Mouse (Mus musculus): ENCODE measurements around the gene Gm9913.

Gm9913 gene

DNA sequence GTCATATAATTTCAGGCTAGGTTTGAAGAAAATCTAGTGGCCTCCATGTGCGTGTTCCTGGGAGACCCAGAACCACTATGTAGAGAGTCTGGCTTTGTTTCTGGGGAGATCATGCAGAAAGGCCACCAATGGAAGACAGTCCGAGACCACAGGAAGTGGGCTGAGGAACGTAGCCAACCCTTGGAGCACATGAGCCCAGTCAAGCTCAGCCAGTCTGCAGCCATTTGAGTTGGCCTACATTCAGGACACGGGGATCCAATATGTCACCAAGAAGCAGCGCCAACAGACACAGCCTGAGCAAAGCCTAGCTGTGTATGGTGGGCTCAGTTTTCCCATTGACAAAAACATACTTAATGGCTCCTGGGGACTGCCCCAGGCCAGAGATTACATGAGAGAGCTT is 8.2 kb upstream of the Gm9913 start:
- DNase-seq: peak; percentile 5

DNA sequence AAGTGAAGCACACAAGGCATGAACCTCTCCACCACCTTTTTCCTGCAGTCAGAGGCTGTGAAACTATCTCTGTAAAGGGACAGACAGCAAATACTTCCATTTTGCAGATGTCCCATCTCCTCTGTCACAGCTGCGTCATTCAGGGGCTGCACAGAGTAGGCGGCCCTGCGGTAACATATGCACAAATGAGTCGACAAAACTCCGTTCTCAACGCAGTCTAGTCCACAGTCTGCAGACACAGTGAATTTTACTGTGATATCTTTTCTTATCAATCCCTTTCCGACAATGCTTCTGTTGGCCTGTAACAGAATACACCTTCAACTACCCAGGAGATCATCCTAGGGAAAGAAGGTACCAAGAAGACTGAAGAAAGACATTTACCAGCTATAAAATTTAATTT is 6.7 kb upstream of the Gm9913 start:
- no peak for DNase-seq

DNA sequence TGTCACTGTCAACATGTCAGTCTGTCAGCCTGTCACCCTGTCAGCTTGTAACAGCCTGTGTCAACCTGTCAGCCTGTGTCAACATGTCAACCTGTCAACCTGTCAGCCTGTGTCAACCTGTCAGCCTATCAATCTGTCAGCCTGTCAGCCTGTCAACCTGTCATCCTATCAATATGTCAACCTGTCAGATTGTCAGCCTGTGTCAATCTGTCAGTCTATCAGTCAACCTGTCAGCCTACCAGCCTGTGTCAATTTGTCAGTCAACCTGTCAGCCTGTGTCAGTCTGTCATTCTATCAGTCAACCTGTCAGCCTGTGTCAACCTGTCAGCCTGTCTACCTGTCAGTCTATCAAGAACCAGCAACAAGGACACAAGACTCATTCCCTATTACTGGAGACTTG is 3.4 kb upstream of the Gm9913 start:
- no peak for DNase-seq

DNA sequence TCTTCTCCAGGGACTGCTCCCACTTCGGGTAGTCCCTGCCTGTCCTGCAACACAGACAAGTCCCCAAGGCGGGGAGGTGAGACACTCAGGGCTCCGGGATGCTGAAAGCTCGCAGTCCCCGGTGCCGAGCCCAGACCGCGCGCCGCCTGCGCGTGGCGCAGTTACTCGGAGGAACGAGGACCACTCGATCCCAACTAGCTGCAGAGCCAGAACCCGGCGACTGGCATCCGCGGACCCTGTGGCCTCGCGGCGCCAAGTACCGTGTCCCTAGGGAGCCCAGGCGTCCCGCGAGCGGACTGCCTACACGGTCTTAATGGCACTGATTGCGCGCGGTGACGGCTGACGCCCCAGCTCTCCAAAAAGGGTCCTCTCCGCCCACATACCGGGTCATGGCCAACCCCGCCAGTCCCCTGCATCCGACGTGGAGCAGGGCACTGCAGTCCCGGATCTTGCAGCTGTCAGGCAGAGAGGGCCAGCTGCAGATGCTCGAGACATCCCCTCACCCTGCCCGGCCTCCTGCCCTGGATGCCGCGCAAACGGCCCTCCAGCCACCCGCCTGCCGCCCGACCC is 942 bp downstream of the Gm9913 start:
- no peak for DNase-seq

DNA sequence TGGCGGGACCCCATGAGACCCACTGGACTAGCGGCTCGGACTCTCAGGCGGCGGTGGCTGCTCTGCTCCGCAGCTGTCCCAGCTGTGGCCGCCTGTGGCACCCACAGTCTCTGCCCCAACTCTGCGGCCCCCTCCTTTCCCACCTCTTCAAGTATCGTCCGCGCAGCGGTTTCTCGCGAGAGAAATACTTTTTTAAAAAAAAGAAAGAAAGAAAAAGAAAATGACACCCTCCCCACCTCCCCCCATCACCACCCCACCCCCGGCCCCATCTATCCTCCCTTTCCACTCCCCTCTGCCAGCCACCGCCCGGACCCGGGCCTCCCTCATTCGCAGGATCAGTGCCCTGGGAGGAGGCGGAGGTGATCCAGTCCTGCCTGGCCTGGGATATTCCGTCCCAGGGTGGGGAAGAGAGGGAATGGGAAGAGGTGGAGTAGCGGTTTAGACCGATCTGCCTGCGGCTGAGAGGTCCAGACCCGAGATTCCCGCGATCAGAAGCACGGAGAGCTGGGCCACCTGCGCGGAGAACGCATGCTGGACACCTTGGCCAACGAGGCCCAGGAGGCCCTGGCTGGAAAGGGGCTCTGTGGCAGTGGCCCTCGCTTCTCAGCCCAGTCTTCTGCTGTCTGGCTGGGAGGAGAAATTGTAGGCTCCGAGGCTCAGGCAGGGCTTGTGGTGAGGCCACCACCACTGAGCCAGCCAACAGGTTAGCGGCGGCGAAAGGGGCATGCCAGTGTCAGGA is 1.6 kb downstream of the Gm9913 start:
- no peak for DNase-seq

DNA sequence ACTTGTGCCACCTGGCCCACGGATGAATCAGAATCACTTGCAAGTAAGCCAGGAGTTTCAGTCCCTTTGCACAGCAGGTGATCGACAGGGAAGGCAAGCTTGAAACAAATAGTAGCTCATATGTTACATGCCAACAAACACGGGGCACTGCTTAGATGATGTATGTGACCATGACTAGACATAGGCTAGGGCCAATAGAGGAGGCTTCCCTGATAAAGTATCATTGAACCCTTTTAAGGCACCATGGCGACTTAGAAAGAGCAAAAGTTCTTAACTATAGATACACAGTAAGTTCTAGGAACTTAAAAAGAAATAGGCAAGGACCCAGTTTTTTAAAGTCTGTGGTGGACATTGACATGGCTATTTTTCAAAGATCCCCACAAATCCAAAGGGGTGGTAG is 3.0 kb downstream of the Gm9913 start, which contains the start of gene Fbn1:
Gene Fbn1, minus strand, starts transcription at position 101 of the 400 bp plus-strand sequence.
- no peak for DNase-seq

DNA sequence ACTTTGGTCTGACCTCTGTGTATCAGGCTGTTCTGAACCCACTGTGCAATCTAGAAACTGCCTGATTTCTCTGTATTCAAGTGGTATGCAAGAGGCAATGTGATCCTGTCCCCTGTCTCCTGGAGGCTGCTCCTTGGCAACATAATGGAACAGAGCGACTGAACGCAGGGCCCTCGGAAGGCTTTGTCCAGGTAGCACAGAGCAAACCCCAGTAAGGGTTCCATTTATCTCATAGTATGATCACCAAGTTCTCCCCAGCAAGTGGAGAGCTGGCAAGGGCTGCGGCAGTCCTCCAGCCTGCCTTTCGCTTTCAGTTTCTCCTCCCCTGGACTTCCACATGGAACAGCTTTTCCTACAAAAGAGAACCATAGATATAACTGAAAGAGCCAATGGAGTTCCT is 3.5 kb downstream of the Gm9913 start:
- no peak for DNase-seq

DNA sequence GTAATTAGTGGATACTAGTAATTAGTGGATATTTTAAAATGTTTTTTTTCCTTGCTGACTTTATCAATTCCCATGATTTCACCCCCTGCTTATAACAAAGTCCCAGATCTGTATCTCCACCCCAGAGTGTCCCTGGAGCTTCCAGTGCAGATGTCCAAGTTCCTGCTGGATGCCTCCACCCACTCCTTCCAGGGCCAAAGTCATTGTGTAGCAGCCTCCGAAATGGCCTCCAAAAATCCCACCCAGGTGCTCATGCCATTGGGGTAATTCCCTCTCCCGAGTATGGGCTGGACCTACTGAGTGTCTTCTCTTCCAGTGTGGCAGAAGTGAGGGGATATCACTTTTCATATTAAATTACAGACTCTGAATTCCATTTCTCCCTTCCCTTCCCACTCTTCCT is 5.9 kb downstream of the Gm9913 start:
- DNase-seq: no peak

DNA sequence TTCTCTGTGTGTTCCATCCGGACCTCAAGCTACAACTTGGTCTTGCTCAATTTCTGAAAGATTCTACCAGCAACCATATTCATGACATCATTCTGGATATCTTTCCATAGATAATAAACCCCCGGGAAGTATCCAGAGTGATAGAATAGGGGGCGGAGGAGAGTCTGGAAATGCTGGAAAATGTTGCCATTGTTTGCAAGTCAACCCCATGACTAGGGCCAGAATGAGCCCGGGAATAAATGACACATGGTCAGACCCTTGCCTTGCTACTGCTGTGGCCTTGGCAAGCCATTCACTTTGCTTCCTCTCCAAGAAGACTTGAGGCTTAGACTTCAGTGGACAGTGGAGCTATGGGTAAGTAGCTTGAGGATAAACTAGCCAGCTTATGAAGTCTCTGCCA is 7.0 kb downstream of the Gm9913 start:
- DNase-seq: no peak

DNA sequence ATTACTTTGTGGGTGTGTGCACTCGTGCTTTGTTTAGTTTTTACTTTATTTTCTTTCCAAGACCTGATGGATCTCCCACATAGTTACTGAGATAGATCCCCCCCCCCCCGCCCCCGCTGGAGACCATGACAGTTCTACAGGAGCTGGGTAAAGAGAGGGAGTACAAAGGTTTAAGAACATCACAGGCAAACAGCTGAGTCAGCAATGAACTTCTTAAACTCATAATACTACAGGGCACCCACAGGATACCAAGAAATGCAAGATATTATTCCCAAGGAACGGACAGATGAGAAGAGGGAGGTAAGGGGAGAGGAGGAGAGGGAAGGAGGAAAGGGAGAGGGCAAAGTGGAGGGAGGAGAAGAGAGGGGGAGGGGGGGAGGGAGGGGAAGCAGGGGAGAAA is 7.7 kb downstream of the Gm9913 start:
- DNase-seq: no peak

DNA sequence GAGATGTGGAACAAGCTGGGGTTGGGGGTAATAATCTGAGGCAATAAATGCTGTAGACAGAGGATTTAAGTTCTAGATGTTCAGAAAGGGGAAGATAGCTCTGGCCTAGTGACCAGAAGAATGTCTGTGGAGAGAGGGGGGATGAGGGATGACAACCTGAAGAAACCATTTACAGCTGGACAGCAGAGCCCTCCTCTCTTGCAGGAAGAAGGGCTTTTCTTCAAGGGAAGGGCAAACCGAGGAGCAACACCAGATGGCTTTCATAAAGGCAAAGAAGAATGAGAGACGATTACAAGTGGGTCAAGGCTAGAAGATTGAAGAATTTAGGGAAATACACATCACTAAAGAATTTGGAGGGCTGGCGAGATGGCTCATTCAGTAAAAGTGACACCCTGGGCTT is 9.5 kb downstream of the Gm9913 start:
- DNase-seq: no peak

DNA sequence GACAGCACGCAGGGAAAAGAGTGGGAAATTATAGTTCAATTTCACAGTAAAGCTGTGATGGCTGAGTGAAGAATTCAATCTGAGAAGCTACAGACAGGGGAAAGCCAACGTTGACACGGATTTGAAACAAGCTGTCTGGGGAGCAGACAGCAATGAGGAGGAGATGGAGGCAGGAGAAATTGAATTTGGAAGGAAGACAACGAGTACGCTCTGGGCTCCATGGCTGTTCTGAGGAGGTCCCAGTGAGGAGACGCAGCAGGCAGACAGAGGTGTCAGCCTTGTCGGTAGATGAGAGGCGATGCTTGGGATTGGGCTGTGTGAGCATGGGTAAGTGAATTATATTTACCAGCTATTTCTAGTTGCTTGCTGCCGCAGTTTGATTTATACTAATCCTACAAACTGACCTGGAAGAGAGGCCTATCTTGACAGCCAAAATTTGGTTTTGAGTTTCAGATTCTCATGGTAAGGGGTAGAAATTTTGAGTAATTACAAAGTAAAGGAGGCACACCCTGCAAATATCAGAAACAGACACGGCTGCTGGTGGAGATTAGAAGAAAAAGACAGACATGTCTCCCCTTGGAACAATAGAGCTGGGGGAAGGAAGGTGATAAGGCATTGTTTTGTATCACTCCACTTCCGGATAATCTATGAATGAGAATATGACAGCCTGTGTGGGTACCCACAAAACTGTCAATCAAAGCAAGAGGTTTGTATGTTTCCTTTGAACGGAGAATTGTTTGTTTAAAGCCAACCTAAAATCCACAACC is 10.6 kb downstream of the Gm9913 start:
- no peak for DNase-seq

DNA sequence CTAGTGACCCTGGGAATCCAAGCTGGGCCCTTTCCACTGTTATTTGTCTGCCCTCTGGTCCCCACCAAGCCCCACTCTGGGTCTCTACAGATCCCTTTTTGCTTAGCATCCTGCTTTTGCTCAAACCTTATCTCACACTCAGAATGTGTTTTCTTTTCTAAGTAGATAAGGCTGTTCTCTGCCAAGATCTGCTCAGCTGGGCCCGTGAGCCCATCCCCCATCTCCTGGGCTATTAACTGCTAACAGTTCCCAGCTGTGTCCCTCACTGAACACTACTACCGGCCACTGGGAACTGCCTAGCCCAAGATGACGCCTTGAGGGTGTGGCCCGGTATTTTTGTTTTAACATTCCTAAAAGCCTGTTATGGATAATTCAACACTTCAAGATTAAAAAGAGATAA is 11.7 kb downstream of the Gm9913 start:
- DNase-seq: no peak

DNA sequence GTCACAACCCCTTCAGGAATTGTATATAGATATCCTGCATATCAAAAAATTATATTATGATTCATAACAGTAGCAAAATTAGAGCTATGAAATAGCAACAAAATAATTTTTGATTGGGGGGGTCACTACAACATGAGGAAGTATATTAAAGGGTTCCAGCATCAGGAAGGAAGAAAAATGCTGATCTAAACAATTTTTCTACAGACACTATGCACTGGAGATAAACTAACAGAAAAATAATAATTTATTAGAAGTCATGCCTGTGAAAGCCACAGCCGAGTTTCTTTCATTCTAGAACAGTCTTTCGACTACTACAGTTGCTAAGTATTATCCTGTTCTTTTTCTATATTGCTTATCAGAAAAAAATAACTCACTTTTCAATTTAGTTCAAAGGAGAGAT is 20.6 kb downstream of the Gm9913 start:
- no peak for DNase-seq

DNA sequence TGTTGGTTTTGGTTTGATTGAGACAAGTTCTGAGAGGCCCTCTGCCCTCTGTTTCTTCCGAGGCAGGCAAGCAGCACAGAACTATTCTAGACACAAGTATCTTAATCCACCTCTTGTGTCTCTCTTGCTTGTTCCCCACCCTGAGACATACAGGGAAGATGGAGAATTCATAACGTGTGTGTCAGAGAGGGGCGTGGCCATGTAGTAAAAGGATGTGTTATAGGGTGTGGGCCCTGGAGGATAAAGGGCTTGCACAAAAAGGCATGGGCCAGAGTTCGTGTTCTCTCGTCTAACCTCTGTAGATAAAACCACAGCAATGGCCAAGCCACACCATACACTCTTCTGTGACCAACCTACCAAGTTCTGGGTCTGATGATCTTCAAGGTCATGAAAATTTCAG is 21.7 kb downstream of the Gm9913 start:
- DNase-seq: no peak

DNA sequence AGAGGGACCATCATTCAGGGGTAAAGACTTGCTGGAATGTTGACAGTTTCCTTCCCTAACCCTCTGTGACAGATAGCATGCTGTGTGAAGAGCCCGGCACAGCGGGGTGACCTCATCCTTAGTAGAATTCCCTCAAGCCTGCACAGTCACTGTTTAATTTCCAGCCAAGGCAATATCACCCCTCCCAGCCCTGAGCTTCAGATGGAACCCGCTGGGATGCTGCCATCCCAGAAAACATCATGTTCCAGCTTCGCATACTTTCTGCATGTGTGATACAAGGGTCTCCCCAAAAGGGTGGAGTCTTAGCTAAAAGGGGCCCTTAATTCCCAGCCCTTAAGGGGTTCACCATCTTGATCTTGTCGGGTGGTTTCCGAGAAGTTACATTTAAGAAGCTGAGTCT is 25.8 kb downstream of the Gm9913 start:
- DNase-seq: no peak

DNA sequence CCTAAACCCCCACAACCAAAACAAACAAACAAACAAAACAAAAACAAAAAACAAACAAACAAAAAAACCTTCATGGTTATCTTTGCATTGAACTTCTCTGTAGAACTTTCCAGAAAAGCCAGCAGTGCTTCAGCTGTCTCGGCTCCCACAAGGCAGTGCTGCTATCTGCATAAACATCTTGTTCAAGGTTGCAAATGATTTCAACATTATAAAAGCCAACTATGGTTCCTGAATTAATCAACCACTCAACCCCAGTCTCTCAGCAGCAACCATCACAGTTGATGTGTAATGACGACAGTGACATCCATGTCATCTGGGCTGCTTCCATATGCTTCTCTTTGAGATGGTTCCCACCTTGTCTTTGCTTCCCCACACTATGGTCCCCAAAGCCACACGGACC is 34.8 kb downstream of the Gm9913 start:
- DNase-seq: no peak

DNA sequence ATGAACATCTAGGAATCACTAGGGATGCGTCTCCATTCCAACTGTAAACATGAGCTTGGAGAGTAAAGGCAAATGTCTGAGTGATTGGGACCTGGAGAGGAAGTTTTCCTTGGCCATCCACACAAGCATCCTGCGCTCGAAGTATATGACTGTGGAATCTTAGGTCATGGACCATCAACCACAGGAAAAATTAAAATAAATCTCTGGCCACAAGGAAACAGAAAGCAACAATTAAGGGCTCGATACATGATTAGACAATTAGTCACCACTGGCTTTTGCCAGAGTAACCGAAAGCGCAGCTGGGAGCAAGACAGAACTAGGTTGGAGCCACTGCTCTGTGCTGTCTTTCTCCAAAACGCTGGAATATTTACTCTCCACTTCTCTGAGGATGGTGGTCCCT is 35.7 kb downstream of the Gm9913 start:
- DNase-seq: no peak

DNA sequence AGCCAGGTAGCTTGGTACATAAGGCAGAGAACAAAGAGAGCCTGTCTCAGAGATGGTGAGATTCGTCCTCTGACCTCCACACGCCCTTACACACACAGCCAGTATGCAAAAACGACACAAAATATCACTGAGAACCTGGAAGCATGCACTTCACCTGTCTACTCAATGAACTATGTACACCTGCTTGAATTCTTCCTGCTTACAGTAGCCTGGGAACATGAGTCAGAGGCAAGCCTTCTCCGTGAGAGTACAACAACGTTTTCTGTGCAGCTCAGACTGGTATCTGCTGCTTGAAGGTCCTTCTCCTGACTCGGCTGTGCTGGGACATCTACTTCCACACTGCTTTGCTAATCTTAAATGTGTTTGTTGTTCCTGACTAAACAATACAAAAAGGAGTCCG is 36.6 kb downstream of the Gm9913 start:
- DNase-seq: no peak

DNA sequence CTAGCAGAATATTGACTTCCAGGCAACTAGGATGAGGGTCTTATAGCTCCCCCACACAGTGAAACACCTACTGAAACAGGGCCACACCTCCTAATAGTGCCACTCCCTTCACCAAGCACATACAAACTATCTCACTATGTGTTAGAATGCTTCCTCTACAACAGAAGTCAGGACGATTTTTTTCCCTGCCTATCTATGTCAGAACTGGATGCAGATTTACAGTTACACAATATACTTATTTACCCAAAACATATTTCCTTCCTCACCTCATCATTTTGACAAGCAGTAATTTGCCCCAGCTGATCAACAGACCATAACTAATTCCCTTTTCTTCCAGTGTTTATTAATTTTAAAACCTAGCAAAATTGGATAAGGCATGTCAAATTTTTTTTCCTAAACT is 38.8 kb downstream of the Gm9913 start:
- no peak for DNase-seq

DNA sequence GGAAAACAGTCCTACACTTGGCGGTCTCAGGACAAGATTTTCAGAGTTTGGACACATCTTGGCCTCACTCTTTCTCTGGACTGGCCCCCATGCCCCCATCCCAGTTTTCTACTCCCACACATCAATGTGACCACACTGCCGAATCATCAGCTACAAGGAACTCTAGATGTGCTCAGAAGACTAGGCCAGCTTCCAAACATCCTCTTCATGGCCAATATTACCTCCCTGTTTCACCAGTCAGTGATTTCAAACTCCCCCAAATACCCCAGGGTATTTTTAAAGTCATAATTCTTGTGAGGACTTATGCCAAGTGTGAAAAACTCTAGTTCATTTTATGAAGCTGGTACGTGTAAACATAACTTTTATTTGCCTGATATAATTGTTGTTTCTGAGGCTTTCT is 40.1 kb downstream of the Gm9913 start:
- no peak for DNase-seq

DNA sequence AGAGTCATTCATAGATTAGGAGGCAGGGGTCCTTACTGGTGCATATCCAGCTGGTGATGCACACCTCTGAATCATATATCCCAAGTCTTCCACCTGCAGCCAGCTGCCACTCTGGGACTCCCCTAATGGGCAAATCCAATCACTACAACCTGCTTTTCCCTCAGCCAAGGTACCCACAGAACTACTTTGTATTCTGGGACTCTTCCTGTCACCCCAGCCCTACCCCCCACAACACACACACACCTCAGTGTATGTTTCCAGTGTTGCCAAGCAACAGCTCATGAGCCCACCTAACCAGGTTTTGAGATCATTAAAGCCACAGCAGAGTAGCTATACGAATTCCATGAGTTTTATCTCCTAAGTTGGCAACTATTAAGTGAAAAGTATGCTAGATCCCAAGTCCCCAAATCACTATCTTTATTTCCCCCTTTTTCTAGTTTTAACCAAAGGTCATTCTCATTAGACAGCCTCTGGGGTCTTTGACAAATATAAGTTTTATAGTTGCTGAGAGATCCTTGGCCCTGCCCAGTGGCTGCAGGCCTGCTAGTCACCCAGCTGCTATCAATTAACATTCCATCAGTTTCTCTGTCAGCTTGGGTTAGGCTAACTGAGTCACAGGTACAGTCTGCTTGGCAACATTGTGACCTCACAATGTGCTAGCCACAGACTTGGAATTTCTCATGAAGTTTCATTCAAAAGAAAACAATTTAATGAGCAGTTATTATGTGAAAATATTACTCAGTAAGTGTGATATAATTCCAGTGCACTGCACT is 44.1 kb downstream of the Gm9913 start:
- no peak for DNase-seq

DNA sequence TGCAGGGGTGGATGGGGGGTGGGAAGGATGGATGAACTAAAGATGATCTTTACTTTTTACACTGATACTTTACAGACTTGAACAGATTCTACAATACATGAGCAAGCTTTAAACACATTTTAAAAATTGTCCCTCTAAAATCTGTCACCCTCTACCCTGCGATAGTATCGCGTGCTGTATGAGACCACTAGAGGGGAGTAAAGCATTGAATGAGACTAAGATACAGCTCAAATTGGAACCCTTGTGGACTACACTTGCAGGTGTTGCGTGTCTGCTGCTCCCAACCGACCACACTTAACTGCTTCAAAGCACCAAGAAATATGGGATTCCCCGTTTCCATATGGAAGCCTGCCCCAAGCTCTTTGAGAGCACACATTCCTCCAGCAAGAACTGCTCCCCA is 50.9 kb downstream of the Gm9913 start:
- DNase-seq: no peak

Data from cerebellum, adult 11-12 months (tissue).